Mouse (Mus musculus): ENCODE results near the gene Mllt6.
"Not testable (repeated sequence)": the region's sequence is repeated elsewhere in the genome, so short reads cannot be mapped to it uniquely, and the experiment has no call there.

Gene Mllt6

DNA sequence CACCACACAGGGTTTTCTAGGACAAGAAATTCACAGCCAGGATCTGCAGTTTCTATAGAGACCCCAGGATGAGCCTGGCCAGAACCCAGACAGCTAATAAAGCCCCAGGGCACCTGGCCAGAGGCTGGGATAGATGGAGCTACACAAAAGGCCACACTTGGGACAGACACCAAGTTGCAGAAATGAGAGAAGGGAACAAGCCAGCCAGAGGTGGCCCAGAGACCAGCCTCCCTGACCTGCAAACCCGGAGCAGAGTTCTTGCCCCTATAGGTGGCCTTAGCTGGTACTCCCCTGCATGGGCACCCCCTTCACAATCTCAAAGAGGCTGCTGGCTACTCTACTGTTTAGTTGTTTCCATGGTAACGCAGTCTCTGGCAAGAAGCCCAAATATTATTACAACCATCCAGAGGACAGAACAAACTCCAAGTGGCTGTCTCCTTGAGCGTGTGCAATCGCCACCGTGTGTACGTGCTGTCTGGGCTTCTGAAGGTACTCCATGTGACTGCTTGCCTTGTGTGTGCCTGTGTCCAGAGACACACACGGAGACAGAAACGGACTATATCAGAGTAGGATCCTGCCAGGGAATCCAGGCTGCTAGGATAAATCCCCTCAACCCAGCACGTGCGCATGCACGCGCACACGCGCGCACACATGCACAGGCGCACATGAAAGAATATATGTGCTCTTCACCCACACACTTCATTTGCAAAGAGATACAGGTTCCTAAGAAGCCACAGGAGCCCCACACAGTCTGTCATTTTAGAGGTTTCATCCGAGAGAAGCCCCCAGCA is 31.9 kb downstream of the Mllt6 start:
- no peak for DNase-seq (ENCODE audit: low read depth, low spot score)

DNA sequence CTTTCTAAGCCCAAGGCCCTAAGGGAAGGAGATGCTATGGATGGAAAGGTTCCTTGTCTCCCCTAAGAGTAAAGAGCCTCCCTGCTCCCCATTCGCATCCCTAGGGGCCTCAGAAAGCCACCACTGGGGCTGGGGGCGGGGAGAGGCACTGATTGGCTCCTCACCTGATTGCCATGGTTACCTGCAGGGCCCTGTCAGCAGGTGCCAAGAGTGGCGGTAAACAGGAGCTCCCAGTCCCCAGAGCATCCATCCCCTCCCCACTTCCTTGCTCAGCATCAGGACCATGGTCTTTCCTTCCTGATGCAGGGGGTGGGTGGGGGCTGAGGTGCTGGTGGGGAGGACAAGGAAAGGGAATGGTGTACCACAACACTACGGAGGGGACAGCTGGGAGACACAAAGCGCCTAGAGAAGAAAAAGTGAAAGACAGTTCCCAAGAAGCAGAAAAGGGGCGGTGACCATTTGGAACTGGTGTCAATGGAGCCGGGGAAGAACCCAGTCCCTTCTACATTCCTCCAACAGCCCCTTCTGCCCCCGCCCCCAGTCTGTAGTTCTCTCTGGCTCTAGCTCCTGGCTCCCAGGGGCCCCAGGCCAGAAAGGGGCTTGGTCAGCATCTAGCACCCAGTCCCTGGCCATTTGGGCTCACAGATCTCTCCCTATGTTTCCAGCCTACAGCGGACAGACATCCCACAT is 32.6 kb downstream of the Mllt6 start:
- DNase-seq (ENCODE audit: low read depth, low spot score), result peak; percentile 72

DNA sequence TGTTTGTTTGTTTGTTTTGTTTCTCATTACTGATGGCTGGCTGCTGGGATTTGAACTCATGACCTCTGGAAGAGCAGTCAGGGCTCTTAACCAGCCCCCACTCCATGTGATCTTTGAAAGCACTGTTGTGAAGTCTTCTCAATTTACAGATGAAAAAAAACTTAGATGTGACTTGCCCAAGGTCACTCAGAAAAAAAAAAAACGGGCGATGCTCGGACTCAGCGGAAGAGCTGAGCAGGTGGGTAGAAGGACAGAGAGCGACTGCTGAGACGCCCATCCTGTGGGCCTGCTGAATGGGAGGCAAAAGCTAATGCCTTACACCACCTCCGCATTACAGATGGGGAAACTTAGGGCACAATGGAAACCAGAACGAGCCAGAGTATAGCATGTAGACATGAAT is 33.5 kb downstream of the Mllt6 start:
- peak; percentile 83 for DNase-seq (ENCODE audit: low read depth, low spot score)

DNA sequence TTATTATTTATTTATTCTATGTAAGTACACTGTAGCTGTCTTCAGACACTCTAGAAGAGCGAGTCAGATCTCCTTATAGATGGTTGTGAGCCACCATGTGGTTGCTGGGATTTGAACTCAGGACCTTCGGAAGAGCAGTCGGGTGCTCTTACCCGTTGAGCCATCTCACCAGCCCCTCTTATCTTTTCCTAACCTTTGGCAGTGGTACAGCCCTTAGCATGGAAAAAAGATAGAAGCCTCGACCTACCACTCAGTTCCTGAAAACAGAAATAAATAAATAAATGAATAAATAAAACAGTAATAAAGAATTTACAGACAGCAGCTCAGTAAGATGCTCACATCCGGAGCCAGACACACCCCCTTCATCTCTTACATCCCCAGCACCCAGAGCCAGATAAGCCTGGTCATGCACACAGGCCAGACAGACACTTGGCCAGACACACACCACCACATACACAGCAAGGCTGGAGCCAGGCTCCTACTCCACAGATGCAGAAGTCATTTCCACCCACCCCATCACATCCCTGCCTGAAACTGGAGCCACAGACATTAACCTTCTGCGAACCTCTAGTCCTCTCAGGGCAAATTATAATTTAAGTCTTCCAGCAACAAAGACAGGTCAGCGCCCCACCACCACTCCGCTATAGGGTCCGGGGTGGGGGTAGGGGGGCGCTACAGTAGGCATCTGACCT is 34.1 kb downstream of the Mllt6 start:
- no peak for DNase-seq (ENCODE audit: low read depth, low spot score)

DNA sequence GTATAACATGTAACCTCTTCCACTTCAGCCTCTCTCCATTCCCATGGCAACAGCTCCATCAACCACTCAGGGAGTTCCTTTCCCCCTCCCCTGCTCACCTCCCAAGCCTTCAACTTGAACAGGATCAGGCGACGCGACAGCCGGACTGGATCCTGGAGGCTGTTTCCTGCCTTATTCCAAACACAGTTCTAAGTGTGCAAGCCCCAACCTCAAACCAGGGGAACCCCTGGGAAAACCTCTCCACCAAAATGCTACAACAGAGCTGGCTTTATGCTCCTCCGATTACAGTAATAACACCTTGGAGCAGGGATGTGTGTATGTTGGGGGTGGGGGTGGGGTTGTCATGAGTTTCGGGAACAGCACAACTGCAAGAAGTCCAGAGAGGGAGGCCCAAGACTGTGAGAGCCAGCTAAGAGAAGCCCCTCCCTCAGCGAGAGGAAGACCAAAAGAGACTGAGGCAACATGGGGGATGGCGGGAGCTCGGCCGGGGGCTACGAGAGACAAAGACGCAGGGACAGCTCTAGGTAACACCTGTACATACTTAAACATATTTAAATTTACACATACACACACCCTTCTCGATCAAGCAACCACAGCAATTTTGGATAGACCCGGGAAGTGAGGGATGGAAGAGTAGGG is 34.8 kb downstream of the Mllt6 start:
- DNase-seq (ENCODE audit: low read depth, low spot score), result peak; percentile 81

DNA sequence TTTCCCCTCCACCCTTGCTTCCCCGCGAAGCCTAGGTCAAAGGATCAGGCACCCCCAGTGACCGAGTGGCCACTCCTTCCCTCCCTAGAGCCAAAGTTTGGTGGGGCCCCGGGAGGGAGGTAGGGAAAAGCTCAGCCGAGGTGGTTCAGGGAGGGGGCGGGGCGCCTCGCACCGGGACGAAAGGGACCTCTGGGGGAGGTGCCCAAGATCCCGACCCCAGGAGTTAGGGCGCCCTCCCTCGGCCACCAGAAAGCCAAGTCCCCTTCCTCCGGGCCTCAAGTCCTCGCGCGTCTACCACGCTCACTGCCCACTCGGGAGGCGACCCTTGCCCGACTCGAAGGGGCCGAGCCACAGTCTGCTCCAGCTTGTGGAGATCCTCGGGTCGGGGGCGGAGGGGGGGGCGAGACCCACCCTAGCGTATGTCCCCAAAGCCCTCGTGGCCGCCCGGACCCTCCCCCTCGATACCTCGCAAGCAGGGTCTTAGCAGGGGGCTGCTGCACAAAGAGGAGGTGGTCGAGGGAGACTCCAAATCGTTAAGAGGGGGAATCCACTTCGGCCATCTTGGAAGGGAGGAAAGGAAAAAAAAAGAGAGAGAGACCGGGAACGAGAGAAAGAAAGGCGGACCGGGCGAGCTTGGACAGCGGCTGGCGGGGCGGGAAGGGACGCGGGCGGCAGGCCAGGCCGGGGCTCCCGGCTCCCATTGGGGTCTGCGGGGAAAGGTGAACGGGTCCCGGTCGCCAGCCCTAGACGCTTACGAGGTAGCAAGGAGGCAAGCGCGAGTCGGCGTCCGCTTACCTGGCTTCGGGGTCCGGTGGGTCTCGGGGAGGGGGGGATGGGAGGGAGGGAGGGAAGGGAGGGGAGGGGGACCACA is 35.8 kb downstream of the Mllt6 start:
- DNase-seq (ENCODE audit: low read depth, low spot score), result peak; percentile 90

DNA sequence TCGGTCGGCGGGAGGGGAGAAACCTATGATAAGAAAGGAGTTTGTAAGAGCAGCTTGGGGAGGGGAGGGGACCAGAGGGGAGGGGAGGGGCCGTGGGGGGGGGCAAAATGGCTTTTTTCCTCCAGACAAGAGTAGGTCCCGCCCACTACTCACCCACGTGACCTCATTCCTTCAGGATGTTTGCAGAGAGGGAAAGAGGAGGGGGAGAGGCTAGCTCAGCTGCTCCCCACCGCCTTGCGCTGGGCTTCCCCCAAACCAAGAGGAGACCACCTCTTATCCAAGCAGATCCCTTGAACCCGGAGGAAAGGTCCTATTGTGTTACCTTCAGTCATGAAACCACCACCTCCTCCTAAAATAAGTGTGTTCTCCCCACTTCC is 36.4 kb downstream of the Mllt6 start:
- peak; percentile 98 for DNase-seq (ENCODE audit: low read depth, low spot score)

DNA sequence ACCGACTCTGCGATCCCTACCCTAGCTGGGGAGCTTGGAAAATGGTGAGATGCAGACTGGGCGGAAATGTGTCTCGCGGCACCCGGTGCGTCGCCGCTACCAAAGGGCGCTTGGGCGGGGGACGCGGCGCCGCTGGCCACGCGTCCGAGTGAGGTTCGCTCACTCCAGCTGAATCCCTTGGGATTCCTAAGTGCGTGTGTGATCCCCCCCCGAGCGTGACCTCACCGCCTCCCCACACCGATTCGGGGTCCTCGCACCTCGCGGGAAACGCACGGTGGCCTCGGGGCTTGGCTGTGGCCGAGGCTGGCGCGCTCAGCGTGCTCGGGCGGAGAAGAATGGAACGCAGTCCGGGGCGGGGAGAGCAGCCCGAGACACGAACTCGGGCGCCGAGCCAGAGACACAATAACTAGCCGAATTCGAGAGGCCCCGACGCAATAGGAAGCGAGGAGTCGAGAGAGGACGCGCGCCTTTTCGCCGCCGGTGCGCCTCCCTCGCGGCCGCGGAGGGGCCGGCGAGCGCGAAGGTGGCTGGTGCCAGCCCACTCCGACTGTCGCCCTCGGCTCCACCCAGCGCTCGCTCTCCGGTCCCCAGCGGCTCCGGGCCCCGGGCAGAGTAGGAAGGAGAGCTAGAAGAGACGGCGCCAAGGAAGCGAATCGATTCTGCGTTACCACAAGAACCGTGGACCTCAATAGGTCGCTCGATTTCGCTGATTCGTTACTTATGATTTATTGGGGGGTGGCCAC is 37.0 kb downstream of the Mllt6 start, which contains the start of gene Pcgf2:
Gene Pcgf2, minus strand, starts transcription at position 495 of the 743 bp plus-strand sequence.
- no peak for DNase-seq (ENCODE audit: low read depth, low spot score)

DNA sequence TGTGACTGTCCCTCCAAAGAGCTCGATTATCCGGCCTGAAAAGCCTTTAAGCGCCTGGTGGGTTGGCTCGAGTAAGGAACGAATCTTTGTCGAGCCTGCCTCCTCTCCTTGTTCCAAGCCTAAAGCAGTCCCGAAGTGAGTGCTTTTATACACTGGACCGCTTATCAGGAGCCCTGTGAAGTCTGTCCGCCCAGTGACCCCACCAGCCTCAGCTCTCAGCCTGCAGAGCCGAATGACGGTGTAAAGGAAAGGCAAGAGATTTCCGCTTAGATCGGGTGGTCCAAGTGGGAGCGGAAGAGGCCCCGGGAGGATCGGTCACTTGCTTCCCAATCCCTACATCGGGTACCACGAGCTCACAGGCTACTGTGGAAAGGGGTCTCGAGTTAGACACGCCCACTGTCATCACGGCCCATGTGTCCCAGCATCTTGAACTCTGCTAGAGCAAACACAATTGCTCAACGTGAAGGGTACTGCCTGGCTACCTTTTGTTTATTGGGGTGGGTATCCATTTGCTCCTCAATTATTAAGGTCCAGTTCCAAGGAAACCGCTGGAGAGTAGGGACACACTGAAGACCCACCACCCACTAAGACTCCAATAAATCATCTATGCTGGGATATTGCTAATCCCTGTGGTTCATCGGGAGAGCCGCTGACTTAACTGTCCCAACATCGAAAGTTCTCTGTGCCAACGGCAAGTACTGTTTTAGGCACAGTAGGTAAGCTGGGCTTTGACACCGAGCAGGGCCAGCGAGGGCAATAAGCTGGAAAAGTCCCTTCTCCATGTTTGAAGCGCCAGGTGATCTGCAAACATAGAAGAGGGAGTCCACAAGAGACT is 37.7 kb downstream of the Mllt6 start:
- DNase-seq (ENCODE audit: low read depth, low spot score), result no peak

DNA sequence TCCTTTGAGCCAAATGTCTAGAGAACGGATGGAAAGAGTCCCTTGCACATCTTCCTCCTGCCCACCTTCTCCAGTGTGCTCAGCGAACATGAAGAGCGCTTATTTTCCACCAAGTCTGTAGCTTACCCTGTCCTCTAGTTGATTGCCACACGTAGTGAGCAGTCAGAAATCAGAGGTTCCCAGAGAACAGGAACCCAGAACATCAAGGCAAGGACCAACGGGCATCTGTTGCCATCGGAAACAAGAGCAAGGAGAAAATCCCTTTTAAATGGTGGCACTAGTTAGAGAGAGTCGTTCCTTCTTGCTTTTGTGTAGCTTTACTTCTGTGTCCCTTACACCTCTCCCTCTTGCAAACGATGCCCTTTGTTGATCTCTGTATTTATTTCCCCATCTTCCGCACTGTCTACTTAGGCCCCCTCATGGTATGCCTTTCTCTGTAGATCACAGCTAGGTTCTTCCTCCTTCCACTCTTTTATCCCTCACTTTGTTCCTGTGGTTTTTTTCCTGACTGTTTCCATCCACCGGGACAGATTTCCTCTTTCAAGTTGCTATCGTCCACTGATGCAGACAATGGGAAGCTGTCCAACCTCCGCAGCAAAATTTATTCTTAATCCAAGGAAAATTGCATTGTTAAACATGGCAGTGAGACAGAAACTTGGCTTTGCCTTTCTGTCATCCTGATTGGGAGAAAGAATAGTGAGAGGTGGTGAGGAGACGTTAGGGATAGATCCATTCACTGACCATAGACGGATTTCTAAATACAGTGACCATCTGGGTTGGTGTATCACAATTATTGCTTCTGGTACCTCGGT is 38.6 kb downstream of the Mllt6 start:
- DNase-seq (ENCODE audit: low read depth, low spot score), result no peak

DNA sequence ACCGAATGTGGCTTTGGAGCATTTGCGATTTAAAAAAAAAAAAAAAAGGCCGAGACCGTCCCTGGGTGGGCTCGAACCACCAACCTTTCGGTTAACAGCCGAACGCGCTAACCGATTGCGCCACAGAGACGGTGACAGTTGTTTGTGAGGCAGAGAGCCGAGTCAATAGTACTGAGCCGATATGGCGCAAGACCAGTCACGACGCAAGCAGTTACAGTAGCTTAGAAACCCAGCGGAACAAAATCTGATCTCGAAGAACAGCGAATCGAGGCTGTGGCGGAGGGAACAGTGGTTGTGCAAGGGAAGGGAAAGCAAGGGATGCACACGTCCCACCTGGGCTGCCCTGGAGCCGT is 39.2 kb downstream of the Mllt6 start:
- peak; percentile 71 for DNase-seq (ENCODE audit: low read depth, low spot score)

DNA sequence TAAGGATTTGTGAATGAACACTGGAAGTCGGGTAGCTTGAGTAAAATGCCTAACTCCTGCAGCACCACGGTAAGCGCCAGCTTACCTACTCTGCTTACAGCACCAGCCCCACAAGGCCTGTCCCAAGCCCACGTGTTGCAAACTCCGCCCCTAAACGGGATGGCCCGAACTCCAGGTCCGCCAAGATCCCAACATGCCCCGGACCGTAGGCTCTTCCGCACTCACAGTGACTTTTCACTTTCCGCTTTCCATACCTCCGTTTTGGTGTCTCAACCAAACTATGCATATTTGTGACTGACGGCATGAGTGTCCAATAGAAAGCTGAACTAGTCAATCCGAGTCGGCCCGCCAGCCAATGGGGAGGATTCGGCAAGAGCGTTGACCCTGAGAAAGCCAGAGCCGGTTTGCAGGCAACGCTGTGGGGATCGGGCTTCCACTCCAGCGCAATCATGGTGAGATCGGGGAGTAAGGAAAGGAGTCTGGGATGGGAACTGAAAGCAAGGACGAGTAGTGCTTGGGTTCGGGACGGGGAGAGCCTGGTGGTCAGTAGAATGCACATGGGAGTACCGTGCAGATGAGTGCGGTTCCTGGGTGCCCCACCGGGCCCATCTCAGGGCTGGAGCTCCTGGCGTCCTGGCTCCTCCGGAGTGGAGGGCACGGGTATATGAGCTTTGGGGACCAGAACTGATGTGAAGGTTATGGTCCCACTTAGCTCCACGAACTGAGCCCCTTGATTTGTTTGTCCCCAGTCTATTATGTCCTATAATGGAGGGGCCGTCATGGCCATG is 40.0 kb downstream of the Mllt6 start, which contains the start of gene Psmb3:
Gene Psmb3, plus strand, starts transcription at position 361 of the 788 bp plus-strand sequence.
- DNase-seq (ENCODE audit: low read depth, low spot score), result peak; percentile 100

DNA sequence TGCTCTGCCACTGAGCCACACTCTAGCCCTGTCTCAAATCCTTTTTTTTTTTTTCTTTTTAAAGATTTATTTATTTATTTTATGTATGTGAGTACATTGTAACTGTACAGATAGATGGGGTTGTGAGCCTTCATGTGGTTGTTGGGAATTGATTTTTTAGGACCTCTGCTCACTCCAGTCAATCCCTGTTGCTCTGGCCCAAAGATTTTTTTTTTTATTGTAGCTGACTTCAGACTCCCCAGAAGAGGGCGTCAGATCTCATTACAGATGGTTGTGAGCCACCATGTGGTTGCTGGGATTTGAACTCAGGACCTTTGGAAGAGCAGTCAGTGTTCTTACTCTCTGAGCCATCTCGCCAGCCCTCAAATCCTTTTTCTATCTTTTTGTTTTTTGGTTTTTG is 46.9 kb downstream of the Mllt6 start:
- not testable (repeated sequence) for DNase-seq (ENCODE audit: low read depth, low spot score)

DNA sequence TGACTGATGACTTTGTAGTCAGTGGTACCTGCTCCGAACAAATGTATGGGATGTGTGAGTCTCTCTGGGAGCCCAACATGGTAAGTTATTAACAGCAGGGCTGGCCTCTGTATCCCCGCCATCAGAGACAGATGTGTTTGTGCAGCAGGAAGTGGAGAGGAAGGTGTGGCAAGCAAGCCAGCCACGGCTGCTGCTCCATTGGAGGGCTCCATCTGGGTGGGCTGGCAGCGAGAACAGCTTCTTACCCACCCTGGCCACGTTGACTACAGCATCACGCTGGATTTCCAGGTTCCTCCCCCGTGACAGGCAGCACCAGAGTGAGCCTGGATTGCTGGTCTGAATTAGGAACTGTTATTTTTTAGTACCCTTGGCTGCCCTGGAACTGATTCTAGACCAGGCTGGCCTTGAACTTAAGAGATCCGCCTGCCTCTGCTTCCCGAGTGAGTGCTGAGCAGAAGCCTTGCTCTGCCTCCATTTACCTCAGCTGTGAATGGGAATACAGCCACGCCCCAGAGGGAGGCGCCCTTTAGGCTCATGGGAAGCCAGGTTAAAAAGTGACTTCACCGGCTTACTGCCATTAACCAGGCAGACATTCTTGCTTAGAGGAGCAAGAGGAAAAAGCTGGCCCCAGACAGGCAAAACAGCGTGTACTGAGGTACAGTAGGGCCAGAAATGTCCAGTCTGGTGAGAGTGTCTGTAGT is 48.1 kb downstream of the Mllt6 start:
- DNase-seq (ENCODE audit: low read depth, low spot score), result peak; percentile 79

DNA sequence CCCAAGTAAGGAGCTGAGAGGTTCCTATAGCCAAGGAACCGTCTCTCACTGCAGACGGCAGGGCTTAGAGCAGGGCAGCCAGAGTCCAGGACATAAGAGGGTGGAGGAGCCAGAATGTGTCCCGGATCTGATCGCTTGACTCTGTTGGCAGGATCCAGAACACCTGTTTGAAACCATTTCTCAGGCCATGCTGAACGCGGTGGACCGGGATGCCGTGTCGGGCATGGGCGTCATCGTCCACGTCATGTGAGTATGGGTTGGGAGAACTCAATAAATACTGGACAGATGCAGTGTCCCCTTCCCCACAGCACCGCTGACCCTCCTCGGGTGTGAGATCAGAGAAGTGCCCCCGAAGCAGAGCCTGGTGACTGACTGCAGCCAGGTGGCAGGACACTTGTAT is 49.1 kb downstream of the Mllt6 start:
- no peak for DNase-seq (ENCODE audit: low read depth, low spot score)

DNA sequence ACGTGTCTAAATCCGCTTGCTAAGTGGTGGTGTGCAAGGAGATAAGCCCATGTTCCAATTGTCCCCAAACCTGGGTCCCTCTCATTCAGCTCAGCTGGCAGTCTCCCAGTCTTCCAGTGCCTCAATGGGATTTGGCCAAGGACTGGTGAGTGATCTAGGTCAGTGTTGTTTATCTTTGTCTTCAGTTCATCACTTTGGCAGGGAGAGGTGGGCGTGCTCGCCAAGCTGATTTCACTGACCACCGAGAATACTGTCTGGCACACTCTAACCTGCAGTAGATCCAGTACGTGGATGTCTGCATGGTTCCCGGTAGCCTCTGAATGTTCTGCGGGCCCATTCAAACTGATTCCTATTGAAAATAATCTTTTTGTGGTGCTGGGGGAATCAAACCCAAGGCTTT is 50.7 kb downstream of the Mllt6 start:
- DNase-seq (ENCODE audit: low read depth, low spot score), result no peak

DNA sequence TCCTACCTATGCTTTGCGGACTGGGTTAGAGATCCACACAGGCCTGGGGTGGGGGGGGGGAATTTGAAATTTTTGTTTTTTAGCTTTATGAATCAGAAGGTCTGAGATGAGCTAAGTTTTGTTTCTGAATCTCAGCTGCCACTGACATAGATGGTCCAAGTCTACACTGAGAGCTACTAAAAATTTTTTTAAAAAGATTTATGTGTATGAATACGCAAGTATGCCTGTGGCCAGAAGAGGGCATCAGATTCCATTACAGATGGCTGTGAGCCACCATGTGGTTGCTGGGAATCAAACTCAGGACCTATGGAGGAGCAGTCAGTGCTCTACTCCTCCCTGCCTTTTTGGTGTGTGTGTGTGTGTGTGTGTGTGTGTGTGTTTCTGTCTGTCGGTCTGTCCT is 51.1 kb downstream of the Mllt6 start:
- DNase-seq (ENCODE audit: low read depth, low spot score), result peak; percentile 60

Measured in R1 (cell line).